Mouse (Mus musculus): Measurements from ENCODE around the gene Tmem107. TPM values are rescaled to one million over a fixed set of nuclear protein-coding genes. Genes with fewer than 3 reads are reported as not detected.

The Tmem107 gene
- polyA plus RNA-seq, 2 experiments, result 12.0 to 21.9 TPM

DNA sequence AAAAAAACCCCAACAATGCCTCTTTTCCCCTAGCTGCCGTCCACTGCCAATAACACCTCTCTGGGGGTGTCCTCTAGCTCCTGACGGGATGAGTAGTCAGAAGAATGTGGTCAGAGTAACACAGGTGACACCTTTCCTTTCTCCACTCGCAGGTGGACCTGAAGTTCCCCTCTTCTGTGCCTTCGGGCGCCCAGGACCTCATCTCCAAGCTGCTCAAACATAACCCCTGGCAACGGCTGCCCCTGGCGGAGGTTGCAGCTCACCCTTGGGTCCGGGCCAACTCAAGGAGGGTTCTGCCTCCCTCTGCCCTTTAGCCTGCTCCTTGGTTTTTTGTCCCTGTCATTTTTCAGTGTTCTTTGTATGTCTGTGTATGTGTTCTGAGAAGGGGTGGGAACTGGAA, 19.9 kb upstream of the Tmem107 start:
- Histone ChIP-seq H3K9me3 (ENCODE audit: control insufficient read depth, low read length) (no peaks in the 10 kb centered on the region), H3K4me1 (replicated peaks; ENCODE audit: control insufficient read depth in 2 of 2, insufficient read depth in 2 of 2, low read length in 1 of 2) (peaks cover 6 to 10% of the 10 kb centered on the region in 2 experiments; a peak in 3 of 4 replicates), H3K27ac (no peak overlapping the region), H3K4me3 (ENCODE audit: insufficient read depth in 1 of 2, low read depth in 2 of 2, low read length in 2 of 2) (no peak overlapping the region), H3K27me3 (ENCODE audit: control insufficient read depth, insufficient read depth, low read length) (no peaks in the 10 kb centered on the region), H3K9ac (replicated peaks) (no peak overlapping the region), H3K36me3 (replicated peaks; ENCODE audit: control insufficient read depth, insufficient read depth, low read depth) (peaks cover 48% of the 10 kb centered on the region), H3K4me2 (ENCODE audit: low read depth) (no peak overlapping the region)
- no peak for DNase-seq (ENCODE audit: low read depth in 3 of 3, low spot score in 3 of 3)
- ATAC-seq (ENCODE audit: insufficient read depth), result no peak
- 85% methylated on average over 8 of the region's 8 CpGs for WGBS (ENCODE audit: insufficient replicate concordance)
- no peak for TF ChIP-seq CTCF (IDR thresholded peaks at IDR 0.05; ENCODE audit: low read depth)
- TF ChIP-seq EP300 (IDR thresholded peaks at IDR 0.05; ENCODE audit: low read depth), result no peak

DNA sequence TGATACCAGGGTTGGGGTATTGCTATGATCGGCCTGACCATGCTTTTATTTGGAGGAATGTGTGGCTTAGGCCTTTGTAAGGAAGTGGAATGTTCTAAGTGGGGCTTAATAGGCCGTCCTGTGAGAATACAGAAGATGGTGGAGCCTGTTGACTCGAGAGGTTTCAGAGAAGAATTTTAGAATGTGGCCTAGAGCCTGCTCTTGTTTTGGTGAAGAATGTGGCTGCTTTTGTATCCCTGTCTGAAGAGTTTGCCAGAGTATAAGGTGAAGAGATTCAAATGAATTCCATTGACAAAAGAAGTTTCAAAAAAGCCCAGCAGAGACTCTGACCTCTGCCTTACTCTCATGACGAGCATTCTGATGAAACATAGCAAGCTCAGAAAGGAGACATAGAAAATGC, 18.8 kb upstream of the Tmem107 start:
- no peak overlapping the region for H3K4me2 ChIP-seq (ENCODE audit: low read depth)
- peaks cover 48% of the 10 kb centered on the region for H3K36me3 ChIP-seq (replicated peaks; ENCODE audit: control insufficient read depth, insufficient read depth, low read depth)
- H3K27me3 ChIP-seq (ENCODE audit: control insufficient read depth, insufficient read depth, low read length), result no peaks in the 10 kb centered on the region
- peaks cover 6 to 8% of the 10 kb centered on the region in 2 experiments; a peak in 3 of 4 replicates for H3K4me1 ChIP-seq (replicated peaks; ENCODE audit: control insufficient read depth in 2 of 2, insufficient read depth in 2 of 2, low read length in 1 of 2)
- 82% methylated on average over 4 of the region's 4 CpGs for WGBS (ENCODE audit: insufficient replicate concordance)
- H3K9ac ChIP-seq (replicated peaks), result no peak overlapping the region
- no peak for DNase-seq (ENCODE audit: low read depth in 3 of 3, low spot score in 3 of 3)
- no peak overlapping the region for H3K4me3 ChIP-seq (ENCODE audit: insufficient read depth in 1 of 2, low read depth in 2 of 2, low read length in 2 of 2)
- H3K9me3 ChIP-seq (ENCODE audit: control insufficient read depth, low read length), result no peaks in the 10 kb centered on the region
- no peak for ATAC-seq (ENCODE audit: insufficient read depth)
- no peak for TF ChIP-seq CTCF (IDR thresholded peaks at IDR 0.05; ENCODE audit: low read depth)
- no peak for TF ChIP-seq EP300 (IDR thresholded peaks at IDR 0.05; ENCODE audit: low read depth)
- H3K27ac ChIP-seq, result no peak overlapping the region

DNA sequence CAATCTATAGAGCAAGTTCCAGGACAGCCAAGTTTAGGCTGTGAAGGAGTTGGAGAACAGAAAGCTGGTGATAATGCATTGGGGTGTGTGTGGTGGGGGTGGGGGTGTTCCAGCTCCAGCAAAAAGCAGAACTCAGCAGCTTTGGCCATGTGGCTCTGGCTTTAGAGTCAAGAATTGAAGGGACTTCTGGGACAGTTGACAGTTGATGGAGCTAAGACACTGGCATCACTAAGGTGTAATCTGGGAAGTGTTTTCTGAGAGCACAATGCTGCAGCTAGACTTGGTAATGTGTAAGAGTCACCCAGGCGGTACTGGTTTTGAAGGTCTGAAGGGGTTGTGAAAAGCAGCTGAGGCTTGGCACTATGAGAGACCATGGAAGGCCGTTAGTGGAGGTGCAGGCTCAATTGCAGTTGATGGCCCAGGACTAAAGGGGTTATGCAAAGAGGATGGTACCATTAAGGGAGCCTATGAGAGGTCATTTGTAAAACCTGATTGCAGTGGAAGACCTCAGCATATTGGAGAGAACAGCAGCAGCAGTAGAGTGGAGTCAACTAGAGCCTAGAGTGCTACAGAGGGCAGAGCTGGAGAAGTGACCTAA, 17.7 kb upstream of the Tmem107 start:
- H3K4me3 ChIP-seq (ENCODE audit: insufficient read depth in 1 of 2, low read depth in 2 of 2, low read length in 2 of 2), result no peak overlapping the region
- ATAC-seq (ENCODE audit: insufficient read depth), result no peak
- H3K4me1 ChIP-seq (replicated peaks; ENCODE audit: control insufficient read depth in 2 of 2, insufficient read depth in 2 of 2, low read length in 1 of 2), result peaks cover 0 to 3% of the 10 kb centered on the region in 2 experiments; a peak in 3 of 4 replicates
- 84% methylated on average over 2 of the region's 2 CpGs for WGBS (ENCODE audit: insufficient replicate concordance)
- no peak overlapping the region for H3K27ac ChIP-seq
- H3K9ac ChIP-seq (replicated peaks), result no peak overlapping the region
- H3K36me3 ChIP-seq (replicated peaks; ENCODE audit: control insufficient read depth, insufficient read depth, low read depth), result peaks cover 42% of the 10 kb centered on the region
- H3K27me3 ChIP-seq (ENCODE audit: control insufficient read depth, insufficient read depth, low read length), result no peaks in the 10 kb centered on the region
- no peak for DNase-seq (ENCODE audit: low read depth in 3 of 3, low spot score in 3 of 3)
- TF ChIP-seq CTCF (IDR thresholded peaks at IDR 0.05; ENCODE audit: low read depth) (no peak), EP300 (IDR thresholded peaks at IDR 0.05; ENCODE audit: low read depth) (no peak)
- no peaks in the 10 kb centered on the region for H3K9me3 ChIP-seq (ENCODE audit: control insufficient read depth, low read length)
- H3K4me2 ChIP-seq (ENCODE audit: low read depth), result no peak overlapping the region

DNA sequence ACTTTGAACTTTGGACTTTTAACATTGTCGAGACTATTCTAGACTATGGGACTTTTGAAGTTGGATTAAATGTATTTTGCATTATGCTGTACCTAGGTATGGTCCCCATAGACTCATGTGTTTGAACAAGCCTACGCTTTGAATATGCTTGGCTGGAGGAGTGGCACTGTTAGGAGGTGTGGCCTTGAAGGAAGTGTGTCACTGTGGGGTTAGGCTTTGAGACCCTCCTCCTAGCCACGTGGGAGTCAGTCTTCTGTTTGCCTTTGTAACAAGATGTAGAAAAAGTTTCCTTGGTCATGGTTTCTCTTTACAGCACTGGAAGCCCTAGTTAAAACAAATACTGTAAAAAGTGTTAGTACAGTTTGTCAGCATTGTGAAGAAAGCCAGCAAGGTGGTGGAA, 16.8 kb upstream of the Tmem107 start:
- H3K4me1 ChIP-seq (replicated peaks; ENCODE audit: control insufficient read depth in 2 of 2, insufficient read depth in 2 of 2, low read length in 1 of 2), result peaks cover 5 to 7% of the 10 kb centered on the region in 2 experiments
- no peak overlapping the region for H3K4me2 ChIP-seq (ENCODE audit: low read depth)
- ATAC-seq (ENCODE audit: insufficient read depth) (no peak), DNase-seq (ENCODE audit: low read depth in 3 of 3, low spot score in 3 of 3) (no peak)
- H3K36me3 ChIP-seq (replicated peaks; ENCODE audit: control insufficient read depth, insufficient read depth, low read depth), result peaks cover 33% of the 10 kb centered on the region
- H3K4me3 ChIP-seq (ENCODE audit: insufficient read depth in 1 of 2, low read depth in 2 of 2, low read length in 2 of 2), result no peak overlapping the region
- no peaks in the 10 kb centered on the region for H3K9me3 ChIP-seq (ENCODE audit: control insufficient read depth, low read length)
- no peaks in the 10 kb centered on the region for H3K27me3 ChIP-seq (ENCODE audit: control insufficient read depth, insufficient read depth, low read length)
- H3K27ac ChIP-seq, result no peak overlapping the region
- no peak overlapping the region for H3K9ac ChIP-seq (replicated peaks)
- TF ChIP-seq EP300 (IDR thresholded peaks at IDR 0.05; ENCODE audit: low read depth), result no peak
- 59% methylated on average over 3 of the region's 3 CpGs for WGBS (ENCODE audit: insufficient replicate concordance)

DNA sequence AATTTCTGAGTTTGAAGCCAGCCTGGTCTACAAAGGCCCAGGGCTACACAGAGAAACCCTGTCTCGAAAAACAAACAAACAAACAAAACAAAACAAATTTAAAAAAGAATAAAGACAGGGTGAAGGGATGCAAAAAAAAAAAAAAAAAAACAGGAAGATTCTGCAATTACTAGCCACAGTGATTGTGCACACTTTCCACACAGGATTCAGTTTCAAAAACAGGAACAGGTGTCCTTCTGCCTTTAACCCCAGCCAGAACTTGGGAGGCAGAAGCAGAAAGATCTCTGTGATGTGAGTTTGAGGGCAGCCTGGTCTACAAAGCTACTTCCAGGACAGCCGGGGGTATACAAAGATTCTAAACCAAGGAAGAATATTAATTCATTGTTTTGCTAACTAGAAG, 12.3 kb upstream of the Tmem107 start:
- Histone ChIP-seq H3K4me3 (ENCODE audit: insufficient read depth in 1 of 2, low read depth in 2 of 2, low read length in 2 of 2) (peak overlapping the region; percentile 77 to 88), H3K36me3 (replicated peaks; ENCODE audit: control insufficient read depth, insufficient read depth, low read depth) (no peaks in the 10 kb centered on the region), H3K9me3 (ENCODE audit: control insufficient read depth, low read length) (no peaks in the 10 kb centered on the region), H3K27ac (peak overlapping the region; percentile 88), H3K9ac (replicated peaks) (peak overlapping the region; percentile 89), H3K4me1 (replicated peaks; ENCODE audit: control insufficient read depth in 2 of 2, insufficient read depth in 2 of 2, low read length in 1 of 2) (peaks cover 7 to 17% of the 10 kb centered on the region in 2 experiments), H3K4me2 (ENCODE audit: low read depth) (peak overlapping the region; percentile 97), H3K27me3 (ENCODE audit: control insufficient read depth, insufficient read depth, low read length) (no peaks in the 10 kb centered on the region)
- DNase-seq (ENCODE audit: low read depth in 3 of 3, low spot score in 3 of 3) (no peak), ATAC-seq (ENCODE audit: insufficient read depth) (no peak)
- 54% methylated on average over 2 of the region's 2 CpGs for WGBS (ENCODE audit: insufficient replicate concordance)
- no peak for TF ChIP-seq CTCF (IDR thresholded peaks at IDR 0.05; ENCODE audit: low read depth)

Measured in liver, embryonic 14.5 days (tissue).